Mouse (Mus musculus) stomach, postnatal 0 days (tissue): ENCODE results near the gene Hist1h3e. TPM values are rescaled to one million over a fixed set of nuclear protein-coding genes. Genes with fewer than 3 reads are reported as not detected.

Experiments used
- ATAC-seq: fragments of 200-750 bp; cut with Nextera tagmentation; 2 replicates; pipeline ENCODE4 v1.8.0; 2017; ENCODE audit not compliant: low FRiP score, low TSS enrichment
- DNase-seq: peaks from one replicate; pipeline ENCODE4 v3.0.0-alpha.2; 2016; ENCODE audit warnings: low spot score
- H3K27ac ChIP-seq: fragments of 300-500 bp; sonication (generic); replicated peaks from 2 replicates; pipeline ENCODE4 v1.5.1; 2014; ENCODE audit warnings: mild to moderate bottlenecking, control low read depth
- H3K27me3 ChIP-seq: fragments of 300-500 bp; sonication (generic); 2 replicates; pipeline ENCODE4 v1.6.1; 2014; ENCODE audit warnings: low read length; ENCODE audit not compliant: control insufficient read depth, insufficient read depth
- H3K36me3 ChIP-seq: fragments of 300-500 bp; sonication (generic); 2 replicates; pipeline ENCODE4 v1.6.1; 2014; ENCODE audit warnings: low read length, mixed read lengths; ENCODE audit not compliant: control insufficient read depth, insufficient read depth
- H3K4me1 ChIP-seq: fragments of 300-500 bp; sonication (generic); replicated peaks from 2 replicates; pipeline ENCODE4 v1.6.1; 2014; ENCODE audit warnings: antibody characterized with exemption; ENCODE audit not compliant: control insufficient read depth, insufficient read depth
- H3K4me2 ChIP-seq: fragments of 300-500 bp; sonication (generic); replicated peaks from 2 replicates; pipeline ENCODE4 v1.6.1; 2014; ENCODE audit warnings: low read depth, mild to moderate bottlenecking, control low read depth, moderate library complexity
- H3K4me3 ChIP-seq: fragments of 300-500 bp; sonication (generic); 2 replicates; pipeline ENCODE4 v1.5.1; 2014; ENCODE audit warnings: low read depth, low read length, control low read depth
- H3K9ac ChIP-seq: fragments of 300-500 bp; sonication (generic); 2 replicates; pipeline ENCODE4 v1.6.1; 2014; ENCODE audit warnings: mild to moderate bottlenecking, low read length, control low read depth, mixed read lengths
- H3K9me3 ChIP-seq: fragments of 300-500 bp; sonication (generic); 2 replicates; pipeline ENCODE4 v1.6.1; 2016; ENCODE audit warnings: low read length; ENCODE audit not compliant: control insufficient read depth
- CTCF ChIP-seq: IDR thresholded peaks from 2 replicates; pipeline ENCODE4 v1.5.1; 2016; ENCODE audit warnings: antibody characterized with exemption, low read depth, mild to moderate bottlenecking, moderate library complexity
- EP300 ChIP-seq: optimal IDR thresholded peaks from 2 replicates; pipeline ENCODE3; 2016; ENCODE audit warnings: antibody characterized with exemption
- WGBS: fragments of 180-500 bp; shearing (Covaris S2); extraction: QIAGEN DNeasy Blood & Tissue Kit; methylation state at CpG from one replicate; pipeline ENCODE4 v1.1.7; 2014; 5-methylcytosine and 5-hydroxymethylcytosine counted together
- microRNA-seq: library from miRNA; unstranded; fragments of <30 nt; microRNA quantifications from one replicate; pipeline ENCODE4, GENCODE M21; 2016
- polyA plus RNA-seq: library from polyadenylated mRNA; unstranded; fragments of >200 nt; fragmentation: Nextera tagmentation; extraction: Ambion mirVana; gene quantifications from 2 replicates; pipeline ENCODE4 v1.2.1, GENCODE M21; 2015

The Hist1h3e gene
- polyA plus RNA-seq, 1 experiment from 2014 or later: 3.3 TPM

- Histone ChIP-seq H3K27ac (peak overlapping the region; percentile 49), H3K4me3 (peak overlapping the region; percentile 54), H3K9ac (0 out of 2 replicates have a peak overlapping the region, but pooled peaks have one; percentile 27), H3K27me3 (no peaks in the 10 kb centered on the region), H3K4me1 (no peaks in the 10 kb centered on the region), H3K9me3 (no peaks in the 10 kb centered on the region), H3K4me2 (peak overlapping the region; percentile 69), H3K36me3 (no peaks in the 10 kb centered on the region)
- TF ChIP-seq EP300 (no peak), CTCF (no peak)
- WGBS: under 1% methylated on average over 19 of the region's 19 CpGs
- DNase-seq: peak; percentile 74
- ATAC-seq: peak; percentile 70; the same call in 1 of the 2 replicates
Observed at GRCm38 (mm10) chr13:23516822-23517602, 45.2 kb downstream of the Hist1h3e start.

GRCm38 (mm10) chr13:23515826-23516620 lies 46.1 kb downstream of the Hist1h3e start:
- Histone ChIP-seq H3K9me3 (no peaks in the 10 kb centered on the region), H3K4me1 (no peaks in the 10 kb centered on the region), H3K36me3 (no peaks in the 10 kb centered on the region), H3K27me3 (no peaks in the 10 kb centered on the region), H3K4me2 (peak overlapping the region; percentile 31; the same call in 1 of the 2 replicates), H3K4me3 (no peak overlapping the region), H3K27ac (no peak overlapping the region), H3K9ac (no peak overlapping the region)
- DNase-seq: no peak
- no peak for ATAC-seq
- WGBS: 51% methylated on average over 15 of the region's 15 CpGs
- TF ChIP-seq EP300: no peak
- no peak for TF ChIP-seq CTCF

- ATAC-seq: no peak
Observed at GRCm38 (mm10) chr13:23515281-23515680, 46.9 kb downstream of the Hist1h3e start.

GRCm38 (mm10) chr13:23513517-23513916 lies 48.7 kb downstream of the Hist1h3e start:
- Histone ChIP-seq H3K4me1 (no peaks in the 10 kb centered on the region), H3K27ac (no peak overlapping the region), H3K27me3 (no peaks in the 10 kb centered on the region), H3K4me3 (no peak overlapping the region), H3K9me3 (no peaks in the 10 kb centered on the region), H3K36me3 (no peaks in the 10 kb centered on the region), H3K9ac (no peak overlapping the region), H3K4me2 (no peak overlapping the region)
- no peak for DNase-seq
- no peak for ATAC-seq
- TF ChIP-seq CTCF (no peak), EP300 (no peak)
- WGBS: 82% methylated on average over 1 of the region's 1 CpGs

More at GRCm38 (mm10) chr13:23515281-23515680, 46.9 kb downstream of the Hist1h3e start:
- H3K4me1 ChIP-seq: no peaks in the 10 kb centered on the region
- H3K4me2 ChIP-seq: no peak overlapping the region
- no peak overlapping the region for H3K27ac ChIP-seq
- no peaks in the 10 kb centered on the region for H3K36me3 ChIP-seq
- no peak for DNase-seq
- no peaks in the 10 kb centered on the region for H3K9me3 ChIP-seq
- H3K27me3 ChIP-seq: no peaks in the 10 kb centered on the region
- 80% methylated on average over 5 of the region's 5 CpGs for WGBS
- TF ChIP-seq EP300 (no peak), CTCF (no peak)
- H3K9ac ChIP-seq: no peak overlapping the region
- H3K4me3 ChIP-seq: no peak overlapping the region

Small RNA genes within 50 kb of the gene (microRNA-seq; reads per million reads assigned to microRNA genes)
- gene Gm44297 (not detected), gene Gm44359 (not detected), gene Gm44394 (not detected), gene n-TStga1 (not detected)

Other genes with a start within 250 kb of the Hist1h3e start
- gene Zfp322a, start 193.2 kb downstream of the Hist1h3e start, polyA plus RNA-seq: 18.1 and 18.9 TPM in 2 replicates
- 7.1 and 7.4 TPM in 2 replicates for gene Abt1, start 138.5 kb downstream of the Hist1h3e start, polyA plus RNA-seq
- gene Btn1a1, start 96.5 kb downstream of the Hist1h3e start, polyA plus RNA-seq: 0.05 TPM in 1 of 2 replicates, not detected in the other
- 0.04 and 0.07 TPM in 2 replicates for gene Btn2a2, start 73.5 kb downstream of the Hist1h3e start, polyA plus RNA-seq
- gene Hist1h4h, start 31.3 kb downstream of the Hist1h3e start, polyA plus RNA-seq: 13.7 and 18.3 TPM in 2 replicates
- gene Hist1h2af, start 28.5 kb downstream of the Hist1h3e start, polyA plus RNA-seq: 4.5 and 8.9 TPM in 2 replicates
- gene Hist1h3g, start 26.9 kb downstream of the Hist1h3e start, polyA plus RNA-seq: 2.3 and 3.4 TPM in 2 replicates
- 0.30 and 0.62 TPM in 2 replicates for gene Hist1h2bh, start 19.0 kb downstream of the Hist1h3e start, polyA plus RNA-seq
- 0.51 and 0.78 TPM in 2 replicates for gene Hist1h3f, start 18.3 kb downstream of the Hist1h3e start, polyA plus RNA-seq
- 0.38 TPM in 1 of 2 replicates, not detected in the other for gene Hist1h4f, start 10.7 kb downstream of the Hist1h3e start, polyA plus RNA-seq
- 0.22 and 0.34 TPM in 2 replicates for gene Hist1h1d, start 9.1 kb downstream of the Hist1h3e start, polyA plus RNA-seq
- 15.3 and 29.5 TPM in 2 replicates for gene Hist1h2ae, start 8.9 kb upstream of the Hist1h3e start, polyA plus RNA-seq
- 4.9 and 10.5 TPM in 2 replicates for gene Hist1h2bg, start 9.0 kb upstream of the Hist1h3e start, polyA plus RNA-seq
- 1.1 and 3.2 TPM in 2 replicates for gene Hist1h2bf, start 11.8 kb upstream of the Hist1h3e start, polyA plus RNA-seq
- 0.67 and 0.79 TPM in 2 replicates for gene Hist1h2ad, start 12.0 kb upstream of the Hist1h3e start, polyA plus RNA-seq
- 1.7 and 4.2 TPM in 2 replicates for gene Hist1h3d, start 13.4 kb upstream of the Hist1h3e start, polyA plus RNA-seq
- 32.0 and 48.7 TPM in 2 replicates for gene Hist1h4d, start 19.2 kb upstream of the Hist1h3e start, polyA plus RNA-seq
- gene Hist1h2be, start 58.8 kb upstream of the Hist1h3e start, polyA plus RNA-seq: 0.64 and 0.73 TPM in 2 replicates
- gene Hist1h1e, start 60.2 kb upstream of the Hist1h3e start, polyA plus RNA-seq: 5.9 and 9.1 TPM in 2 replicates
- gene Hist1h2ac, start 121.6 kb upstream of the Hist1h3e start, polyA plus RNA-seq: 0.57 and 0.74 TPM in 2 replicates
- 105 and 115 TPM in 2 replicates for gene Hist1h2bc, start 121.8 kb upstream of the Hist1h3e start, polyA plus RNA-seq
- gene Hist1h1t, start 133.4 kb upstream of the Hist1h3e start, polyA plus RNA-seq: not detected in 2 replicates
- 2.1 and 3.2 TPM in 2 replicates for gene Hist1h4c, start 136.1 kb upstream of the Hist1h3e start, polyA plus RNA-seq
- gene Hfe, start 148.5 kb upstream of the Hist1h3e start, polyA plus RNA-seq: 11.2 and 12.9 TPM in 2 replicates
- 96.1 and 104 TPM in 2 replicates for gene Hist1h1c, start 176.4 kb upstream of the Hist1h3e start, polyA plus RNA-seq
- 1.2 and 1.8 TPM in 2 replicates for gene Hist1h3c, start 183.2 kb upstream of the Hist1h3e start, polyA plus RNA-seq
- gene Hist1h2bb, start 184.4 kb upstream of the Hist1h3e start, polyA plus RNA-seq: 0.40 and 0.91 TPM in 2 replicates
- 7.3 and 15.7 TPM in 2 replicates for gene Hist1h2ab, start 188.8 kb upstream of the Hist1h3e start, polyA plus RNA-seq
- gene Hist1h3b, start 189.9 kb upstream of the Hist1h3e start, polyA plus RNA-seq: 3.9 and 6.7 TPM in 2 replicates
- gene Hist1h4b, start 194.6 kb upstream of the Hist1h3e start, polyA plus RNA-seq: 0.46 and 2.0 TPM in 2 replicates
- 0.34 and 0.80 TPM in 2 replicates for gene Hist1h4a, start 198.9 kb upstream of the Hist1h3e start, polyA plus RNA-seq
- gene Hist1h3a, start 200.0 kb upstream of the Hist1h3e start, polyA plus RNA-seq: 1.9 and 3.7 TPM in 2 replicates
- 0.64 and 1.4 TPM in 2 replicates for gene Hist1h1a, start 201.3 kb upstream of the Hist1h3e start, polyA plus RNA-seq
- 0.18 and 0.29 TPM in 2 replicates for gene Trim38, start 207.5 kb upstream of the Hist1h3e start, polyA plus RNA-seq
- gene Slc17a2, start 244.6 kb upstream of the Hist1h3e start, polyA plus RNA-seq: 0.59 and 0.61 TPM in 2 replicates